Mouse (Mus musculus) midbrain, embryonic 14.5 days (tissue): ENCODE data around the gene Ptrh2. TPM values are rescaled to one million over a fixed set of nuclear protein-coding genes. Genes with fewer than 3 reads are reported as not detected.

Experiments
- ATAC-seq: fragments of 200-750 bp; cut with Nextera tagmentation; 2 replicates; pipeline ENCODE4 v1.8.0; 2017; ENCODE audit warnings: moderate number of reproducible peaks, moderate library complexity; ENCODE audit not compliant: low FRiP score, low TSS enrichment
- DNase-seq: peaks from one replicate; pipeline ENCODE4 v3.0.0-alpha.2; 2015
- H3K27ac ChIP-seq: fragments of 300-500 bp; sonication (generic); replicated peaks from 2 replicates; pipeline ENCODE4 v1.5.1; 2014; ENCODE audit warnings: mild to moderate bottlenecking, low read depth, low read length, moderate library complexity
- H3K27me3 ChIP-seq: fragments of 300-500 bp; sonication (generic); 2 replicates; pipeline ENCODE4 v1.6.1; 2014; ENCODE audit warnings: low read length, control low read depth, mixed read lengths; ENCODE audit not compliant: control insufficient read depth, insufficient read depth
- H3K36me3 ChIP-seq: fragments of 300-500 bp; sonication (generic); 2 replicates; pipeline ENCODE4 v1.6.1; 2014; ENCODE audit warnings: low read length, control low read depth; ENCODE audit not compliant: control insufficient read depth, insufficient read depth
- H3K4me1 ChIP-seq: fragments of 300-500 bp; sonication (generic); 2 replicates; pipeline ENCODE4 v1.6.1; 2014; ENCODE audit warnings: mild to moderate bottlenecking, antibody characterized with exemption, low read length, control low read depth; ENCODE audit not compliant: control insufficient read depth, insufficient read depth
- H3K4me2 ChIP-seq: fragments of 300-500 bp; sonication (generic); 2 replicates; pipeline ENCODE4 v1.6.1; 2014; ENCODE audit warnings: mild to moderate bottlenecking, low read length, moderate library complexity
- H3K4me3 ChIP-seq: fragments of 300-500 bp; sonication (generic); replicated peaks from 2 replicates; pipeline ENCODE4 v1.5.1; 2014; ENCODE audit warnings: low read depth, low read length
- H3K9ac ChIP-seq: fragments of 300-500 bp; sonication (generic); replicated peaks from 2 replicates; pipeline ENCODE4 v1.6.1; 2014; ENCODE audit warnings: mild to moderate bottlenecking, low read length, moderate library complexity
- H3K9me3 ChIP-seq: fragments of 300-500 bp; sonication (generic); 2 replicates; pipeline ENCODE4 v1.6.1; 2016; ENCODE audit warnings: low read length, control low read depth, mixed read lengths; ENCODE audit not compliant: control insufficient read depth
- WGBS: fragments of 180-500 bp; shearing (Covaris S2); extraction: QIAGEN DNeasy Blood & Tissue Kit; methylation state at CpG from one replicate; pipeline ENCODE4 v1.1.7; 2014; 5-methylcytosine and 5-hydroxymethylcytosine counted together
- polyA plus RNA-seq: library from polyadenylated mRNA; unstranded; fragments of >200 nt; fragmentation: Nextera tagmentation; extraction: Ambion mirVana; gene quantifications from 2 replicates; pipeline ENCODE4 v1.2.1, GENCODE M21; 2014

Ptrh2 gene
- polyA plus RNA-seq, 1 experiment from 2014 or later: 34.9 TPM

DNA sequence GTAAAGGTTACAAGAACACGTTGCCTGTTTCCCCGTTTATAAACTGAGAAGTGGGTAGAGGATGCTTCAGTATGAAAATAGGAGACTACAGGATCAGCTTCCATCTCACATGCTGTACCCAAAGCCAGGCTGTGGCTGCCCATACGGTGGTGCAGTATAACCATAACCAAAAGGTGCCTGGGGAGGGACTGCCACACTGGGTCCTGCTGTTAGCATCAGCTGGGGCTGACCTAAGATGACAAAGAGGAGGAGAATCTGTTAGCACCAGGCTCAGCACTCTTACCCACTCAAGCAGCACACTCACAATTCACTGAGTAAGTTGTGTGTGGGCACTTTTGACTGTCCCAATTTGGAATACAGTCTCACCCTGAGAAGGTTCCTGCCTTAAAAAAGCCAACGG lies 11.7 kb downstream of the Ptrh2 start:
- ATAC-seq: no peak
- Histone ChIP-seq H3K27ac (no peak overlapping the region), H3K4me2 (no peak overlapping the region), H3K36me3 (peaks cover 91% of the 10 kb centered on the region), H3K27me3 (no peaks in the 10 kb centered on the region), H3K4me1 (no peaks in the 10 kb centered on the region), H3K4me3 (no peak overlapping the region), H3K9me3 (no peaks in the 10 kb centered on the region), H3K9ac (no peak overlapping the region)
- DNase-seq: no peak
- 92% methylated on average over 4 of the region's 4 CpGs for WGBS

GRCm38 (mm10) chr11:86701151-86701550 lies 17.4 kb downstream of the Ptrh2 start:
- no peak overlapping the region for H3K27ac ChIP-seq
- no peak overlapping the region for H3K4me3 ChIP-seq
- DNase-seq (no peak), ATAC-seq (no peak)
- H3K4me1 ChIP-seq: no peaks in the 10 kb centered on the region
- no peak overlapping the region for H3K4me2 ChIP-seq
- 90% methylated on average over 4 of the region's 4 CpGs for WGBS
- H3K9ac ChIP-seq: no peak overlapping the region
- no peaks in the 10 kb centered on the region for H3K27me3 ChIP-seq
- H3K36me3 ChIP-seq: peaks cover 91% of the 10 kb centered on the region
- no peaks in the 10 kb centered on the region for H3K9me3 ChIP-seq

DNA sequence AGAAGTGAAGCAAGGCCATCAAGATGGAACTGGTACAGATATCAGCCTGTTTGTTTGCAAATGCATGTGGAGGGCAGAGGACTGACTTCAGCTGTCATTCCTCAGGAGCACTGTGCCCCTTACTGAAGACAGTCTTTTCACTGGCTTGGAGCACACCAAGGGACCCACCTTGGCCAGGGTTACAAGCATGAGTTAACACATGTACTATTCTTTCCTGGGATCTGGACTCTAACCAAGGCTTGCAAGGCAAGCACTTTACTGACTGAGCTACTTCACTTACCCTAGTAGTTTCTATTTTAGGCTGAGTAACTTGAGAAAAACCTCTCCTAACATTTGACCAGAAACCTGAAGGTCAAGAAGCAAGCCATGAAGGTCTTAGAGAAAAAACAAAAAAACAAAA lies 30.8 kb downstream of the Ptrh2 start:
- Histone ChIP-seq H3K27me3 (no peaks in the 10 kb centered on the region), H3K9me3 (no peaks in the 10 kb centered on the region), H3K4me1 (no peaks in the 10 kb centered on the region), H3K9ac (no peak overlapping the region), H3K36me3 (peaks cover 79% of the 10 kb centered on the region), H3K4me2 (no peak overlapping the region), H3K27ac (no peak overlapping the region), H3K4me3 (no peak overlapping the region)
- ATAC-seq (no peak), DNase-seq (no peak)

DNA sequence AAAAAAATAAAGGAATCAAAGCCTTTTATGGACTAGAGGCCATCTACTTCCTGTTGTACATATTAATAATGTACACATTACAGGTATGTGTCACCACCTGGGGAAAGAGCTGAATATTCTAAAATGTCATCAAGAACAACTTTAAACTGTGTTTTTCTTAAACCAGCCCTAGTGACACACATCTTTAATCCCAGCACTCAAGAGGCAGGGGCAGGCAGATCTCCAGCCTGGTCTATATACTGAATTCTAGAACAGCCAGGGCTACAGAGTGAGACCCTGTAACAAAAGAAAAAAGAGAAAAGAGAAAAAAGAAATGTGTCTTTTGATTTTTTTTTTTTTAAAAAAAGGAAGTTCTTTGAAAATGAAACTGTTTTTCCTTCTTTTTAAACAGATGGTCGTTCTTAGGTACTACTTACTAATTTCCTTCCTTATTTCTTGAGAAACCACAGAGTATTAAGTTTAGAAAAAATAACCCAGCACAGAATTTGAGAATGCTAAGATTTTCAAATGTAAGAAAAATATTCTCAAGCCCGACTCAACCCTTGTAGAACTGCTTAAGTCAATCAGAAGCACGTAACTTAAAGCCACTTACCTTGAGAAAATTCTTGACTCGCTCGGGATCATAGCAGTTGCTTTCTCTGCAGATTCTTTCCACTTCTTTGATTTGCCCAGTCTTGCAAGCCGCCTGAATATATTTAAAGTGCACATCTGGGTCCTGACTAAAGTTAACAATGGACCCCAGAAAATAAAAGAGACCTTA lies 33.7 kb downstream of the Ptrh2 start:
- DNase-seq (no peak), ATAC-seq (no peak)
- no peak overlapping the region for H3K4me2 ChIP-seq
- H3K27ac ChIP-seq: no peak overlapping the region
- H3K9ac ChIP-seq: no peak overlapping the region
- H3K4me1 ChIP-seq: no peaks in the 10 kb centered on the region
- H3K9me3 ChIP-seq: no peaks in the 10 kb centered on the region
- no peak overlapping the region for H3K4me3 ChIP-seq
- WGBS: 89% methylated on average over 6 of the region's 6 CpGs
- H3K27me3 ChIP-seq: no peaks in the 10 kb centered on the region
- peaks cover 74% of the 10 kb centered on the region for H3K36me3 ChIP-seq

DNA sequence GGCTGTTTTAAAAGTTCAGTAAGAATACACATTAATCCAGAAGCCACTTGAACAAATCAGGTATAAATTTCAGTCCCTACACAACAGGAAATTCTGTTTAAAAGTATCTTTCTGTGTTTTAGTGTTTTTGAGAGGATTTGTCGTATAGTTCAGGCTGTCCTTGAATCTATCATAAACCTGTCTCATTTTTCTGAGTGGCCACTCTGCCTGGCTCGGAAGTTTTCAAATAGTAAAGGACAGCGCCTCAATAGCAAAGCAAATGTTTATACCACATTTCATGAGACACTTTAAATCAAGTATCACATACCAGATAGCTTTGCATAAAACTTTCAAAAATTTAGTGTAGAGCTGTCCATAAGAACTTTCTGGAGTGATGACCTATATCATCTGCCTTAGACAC lies 34.6 kb downstream of the Ptrh2 start:
- H3K9me3 ChIP-seq: no peaks in the 10 kb centered on the region

GRCm38 (mm10) chr11:86719390-86719789 lies 35.6 kb downstream of the Ptrh2 start:
- no peak overlapping the region for H3K9ac ChIP-seq
- H3K9me3 ChIP-seq: no peaks in the 10 kb centered on the region
- H3K4me1 ChIP-seq: no peaks in the 10 kb centered on the region
- WGBS: 94% methylated on average over 8 of the region's 8 CpGs
- no peak overlapping the region for H3K4me3 ChIP-seq
- H3K4me2 ChIP-seq: no peak overlapping the region
- H3K27me3 ChIP-seq: no peaks in the 10 kb centered on the region
- no peak for DNase-seq
- H3K27ac ChIP-seq: no peak overlapping the region
- H3K36me3 ChIP-seq: peaks cover 79% of the 10 kb centered on the region
- no peak for ATAC-seq

More for the DNA sequence above, 34.6 kb downstream of the Ptrh2 start:
- no peak overlapping the region for H3K9ac ChIP-seq
- ATAC-seq (no peak), DNase-seq (no peak)
- no peak overlapping the region for H3K27ac ChIP-seq
- no peaks in the 10 kb centered on the region for H3K4me1 ChIP-seq
- no peaks in the 10 kb centered on the region for H3K27me3 ChIP-seq
- peaks cover 77% of the 10 kb centered on the region for H3K36me3 ChIP-seq
- 99% methylated on average over 3 of the region's 3 CpGs for WGBS
- H3K4me3 ChIP-seq: no peak overlapping the region
- no peak overlapping the region for H3K4me2 ChIP-seq

GRCm38 (mm10) chr11:86724004-86724403 lies 40.2 kb downstream of the Ptrh2 start:
- no peak overlapping the region for H3K27ac ChIP-seq
- 90% methylated on average over 3 of the region's 3 CpGs for WGBS
- H3K9me3 ChIP-seq: no peaks in the 10 kb centered on the region
- H3K4me2 ChIP-seq: no peak overlapping the region
- H3K27me3 ChIP-seq: no peaks in the 10 kb centered on the region
- no peak for ATAC-seq
- H3K36me3 ChIP-seq: peaks cover 74% of the 10 kb centered on the region
- no peak for DNase-seq
- H3K4me1 ChIP-seq: no peaks in the 10 kb centered on the region
- no peak overlapping the region for H3K9ac ChIP-seq
- no peak overlapping the region for H3K4me3 ChIP-seq

DNA sequence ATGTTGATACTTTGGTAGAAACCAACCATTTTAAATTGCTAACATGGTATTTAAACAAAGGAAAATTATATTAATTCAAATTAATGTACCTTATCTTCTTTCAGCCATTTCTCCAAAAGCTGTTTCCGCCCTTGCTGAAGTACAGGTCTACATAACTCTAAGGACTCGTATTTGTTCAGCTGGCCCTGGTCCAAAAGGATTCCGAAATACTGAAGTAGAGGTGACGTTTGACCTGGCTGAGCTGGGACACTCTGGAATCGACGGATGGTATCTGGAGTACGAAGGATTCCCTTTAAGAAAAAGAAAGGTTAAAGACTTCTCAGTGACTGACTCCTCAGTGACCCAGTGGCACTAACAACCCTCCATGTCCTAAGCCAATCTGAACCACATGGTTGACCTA lies 41.2 kb downstream of the Ptrh2 start:
- Histone ChIP-seq H3K36me3 (peaks cover 73% of the 10 kb centered on the region), H3K9ac (no peak overlapping the region), H3K4me2 (no peak overlapping the region), H3K27me3 (no peaks in the 10 kb centered on the region), H3K27ac (no peak overlapping the region), H3K4me3 (no peak overlapping the region), H3K9me3 (no peaks in the 10 kb centered on the region), H3K4me1 (no peaks in the 10 kb centered on the region)
- whole genome bisulfite sequencing: 96% methylated on average over 7 of the region's 7 CpGs
- ATAC-seq (no peak), DNase-seq (no peak)

- no peak overlapping the region for H3K4me2 ChIP-seq
- no peak overlapping the region for H3K27ac ChIP-seq
- H3K27me3 ChIP-seq: no peaks in the 10 kb centered on the region
- no peak overlapping the region for H3K9ac ChIP-seq
- H3K9me3 ChIP-seq: no peaks in the 10 kb centered on the region
- no peak for ATAC-seq
- no peaks in the 10 kb centered on the region for H3K4me1 ChIP-seq
- no peak for DNase-seq
- no peak overlapping the region for H3K4me3 ChIP-seq
- peaks cover 71% of the 10 kb centered on the region for H3K36me3 ChIP-seq
These were observed 41.8 kb downstream of the Ptrh2 start for GRCm38 (mm10) chr11:86725607-86726006.
